Mouse (Mus musculus) cortical plate, adult 2 months (tissue): ENCODE measurements around the gene Ddc.

Experiments
- CTCF ChIP-seq: fragments of 200-500 bp; IDR thresholded peaks from 2 replicates; pipeline ENCODE4 v1.5.1; 2011; ENCODE audit warnings: mild to moderate bottlenecking, control low read depth, low read length; ENCODE audit not compliant: insufficient read depth; ENCODE audit errors: extremely low read depth
- POLR2A ChIP-seq: fragments of 200-500 bp; IDR thresholded peaks from 2 replicates; pipeline ENCODE4 v1.6.1; 2011; ENCODE audit warnings: mild to moderate bottlenecking, low read length, control low read depth; ENCODE audit not compliant: insufficient read depth; ENCODE audit errors: extremely low read depth

DNA sequence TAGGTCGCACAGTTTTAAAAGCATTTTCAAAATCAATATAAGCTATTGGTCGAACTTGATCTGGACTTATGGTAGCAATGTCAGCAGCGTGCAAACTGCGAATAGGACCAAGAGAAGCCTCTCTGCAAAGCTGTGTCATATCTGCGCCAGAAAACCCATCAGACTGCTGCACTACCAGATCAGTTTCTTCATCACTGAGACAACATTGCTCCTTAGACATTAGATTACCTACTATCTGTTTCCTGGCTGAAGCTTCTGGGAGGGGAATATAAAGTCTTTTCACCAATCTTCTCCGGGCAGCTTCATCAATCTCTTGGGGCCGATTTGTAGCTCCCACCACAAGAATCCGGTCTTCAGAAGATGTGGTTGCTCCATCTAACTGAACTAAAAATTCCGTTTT, 96.9 kb downstream of the Ddc start:
- TF ChIP-seq POLR2A: no peak
- TF ChIP-seq CTCF: no peak
